Mouse (Mus musculus) cortical plate, adult 2 months (tissue): ENCODE measurements around the gene Exosc8.

Experiments
- CTCF ChIP-seq: fragments of 200-500 bp; IDR thresholded peaks from 2 replicates; pipeline ENCODE4 v1.5.1; 2011; ENCODE audit warnings: mild to moderate bottlenecking, control low read depth, low read length; ENCODE audit not compliant: insufficient read depth; ENCODE audit errors: extremely low read depth
- POLR2A ChIP-seq: fragments of 200-500 bp; IDR thresholded peaks from 2 replicates; pipeline ENCODE4 v1.6.1; 2011; ENCODE audit warnings: mild to moderate bottlenecking, low read length, control low read depth; ENCODE audit not compliant: insufficient read depth; ENCODE audit errors: extremely low read depth

DNA sequence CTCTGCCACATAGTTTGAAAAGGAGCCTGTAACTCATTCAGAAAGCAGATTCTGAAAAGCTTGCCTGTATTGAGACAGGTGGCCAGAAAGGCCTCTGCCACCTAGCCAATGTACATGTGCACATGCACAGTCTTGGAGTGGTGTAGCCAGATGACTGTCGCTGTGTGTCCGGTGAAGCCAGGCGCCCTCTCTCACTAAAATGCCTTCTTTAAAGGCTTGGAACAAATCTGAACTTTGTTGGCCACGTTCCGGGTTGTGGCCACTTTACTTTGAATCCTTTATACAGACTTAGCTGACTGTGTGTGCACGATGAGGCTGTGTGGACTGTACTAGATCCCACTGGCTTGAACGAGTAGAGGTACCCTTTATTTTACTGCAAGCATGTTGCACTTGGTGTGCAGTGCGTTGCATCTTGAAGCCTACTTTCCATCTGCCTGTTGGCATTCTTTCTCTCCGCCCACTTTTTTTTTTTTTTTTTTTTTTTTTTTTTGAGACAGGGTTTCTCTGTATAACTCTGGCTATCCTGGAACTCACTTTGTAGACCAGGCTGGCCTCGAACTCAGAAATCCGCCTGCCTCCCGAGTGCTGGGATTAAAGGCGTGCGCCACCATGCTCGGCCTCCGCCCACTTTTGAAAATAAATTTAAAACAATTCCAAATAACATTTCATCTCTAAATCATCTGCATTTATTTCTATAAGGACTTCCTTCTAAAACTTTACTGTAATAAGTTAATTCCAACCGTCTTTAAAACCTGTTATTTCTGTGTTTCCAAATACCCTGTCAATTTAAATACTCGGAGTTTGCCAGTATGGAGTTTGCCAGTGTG is 1.1 kb upstream of the Exosc8 start:
- TF ChIP-seq CTCF (no peak), POLR2A (no peak)
